Mouse (Mus musculus) stomach, embryonic 15.5 days (tissue): ENCODE data around the gene Myo9a. TPM values are rescaled to one million over a fixed set of nuclear protein-coding genes. Genes with fewer than 3 reads are reported as not detected.
A peak's percentile ranks its signal among the peaks of the same experiment; 100 is the strongest.
"Not testable (repeated sequence)": the region's sequence is repeated elsewhere in the genome, so short reads cannot be mapped to it uniquely, and the experiment has no call there.

ENCODE experiments used
- ATAC-seq: fragments of 200-750 bp; cut with Nextera tagmentation; 2 replicates; pipeline ENCODE4 v1.8.0; 2017; ENCODE audit warnings: low read depth, moderate number of reproducible peaks, moderate TSS enrichment; ENCODE audit not compliant: insufficient read depth, low FRiP score
- H3K27ac ChIP-seq: fragments of 300-500 bp; sonication (generic); 2 replicates; pipeline ENCODE4 v1.5.1; 2015; ENCODE audit warnings: mild to moderate bottlenecking, inconsistent platforms
- H3K27me3 ChIP-seq: fragments of 300-500 bp; sonication (generic); replicated peaks from 2 replicates; pipeline ENCODE4 v1.6.1; 2015; ENCODE audit warnings: inconsistent platforms
- H3K36me3 ChIP-seq: fragments of 300-500 bp; sonication (generic); 2 replicates; pipeline ENCODE4 v1.6.1; 2015; ENCODE audit warnings: inconsistent platforms
- H3K4me1 ChIP-seq: fragments of 300-500 bp; sonication (generic); 2 replicates; pipeline ENCODE4 v1.6.1; 2015; ENCODE audit warnings: inconsistent platforms
- H3K4me2 ChIP-seq: fragments of 300-500 bp; sonication (generic); 2 replicates; pipeline ENCODE4 v1.6.1; 2015; ENCODE audit warnings: mild to moderate bottlenecking, inconsistent platforms
- H3K4me3 ChIP-seq: fragments of 300-500 bp; sonication (generic); replicated peaks from 2 replicates; pipeline ENCODE4 v1.5.1; 2015; ENCODE audit warnings: inconsistent platforms
- H3K9ac ChIP-seq: fragments of 300-500 bp; sonication (generic); 2 replicates; pipeline ENCODE4 v1.6.1; 2015; ENCODE audit warnings: inconsistent platforms
- H3K9me3 ChIP-seq: fragments of 300-500 bp; sonication (generic); 2 replicates; pipeline ENCODE4 v1.6.1; 2016; ENCODE audit warnings: inconsistent platforms
- WGBS: fragments of 180-500 bp; shearing (Covaris S2); methylation state at CpG from one replicate; pipeline ENCODE4 v1.1.7; 2015; 5-methylcytosine and 5-hydroxymethylcytosine counted together
- polyA plus RNA-seq: library from polyadenylated mRNA; unstranded; fragments of >200 nt; fragmentation: Nextera tagmentation; extraction: Ambion mirVana; gene quantifications from 2 replicates; pipeline ENCODE4 v1.2.1, GENCODE M21; 2015

The Myo9a gene
- polyA plus RNA-seq, 1 experiment from 2014 or later: 14.1 TPM

- H3K9ac ChIP-seq: no peak overlapping the region
- ATAC-seq: 0 out of 2 replicates have a peak, but pooled peaks have one; percentile 40
- 53% methylated on average over 4 of the region's 4 CpGs for WGBS
- 0 out of 2 replicates have a peak overlapping the region, but pooled peaks have one; percentile 16 for H3K27ac ChIP-seq
- H3K4me3 ChIP-seq: no peak overlapping the region
- no peak overlapping the region for H3K4me2 ChIP-seq
- H3K27me3 ChIP-seq: no peaks in the 10 kb centered on the region
- no peaks in the 10 kb centered on the region for H3K36me3 ChIP-seq
- H3K9me3 ChIP-seq: no peaks in the 10 kb centered on the region
- H3K4me1 ChIP-seq: peaks cover 9% of the 10 kb centered on the region; the same call in 1 of the 2 replicates
Observed at GRCm38 (mm10) chr9:59951943-59952342, 201.2 kb downstream of the Myo9a start.

DNA sequence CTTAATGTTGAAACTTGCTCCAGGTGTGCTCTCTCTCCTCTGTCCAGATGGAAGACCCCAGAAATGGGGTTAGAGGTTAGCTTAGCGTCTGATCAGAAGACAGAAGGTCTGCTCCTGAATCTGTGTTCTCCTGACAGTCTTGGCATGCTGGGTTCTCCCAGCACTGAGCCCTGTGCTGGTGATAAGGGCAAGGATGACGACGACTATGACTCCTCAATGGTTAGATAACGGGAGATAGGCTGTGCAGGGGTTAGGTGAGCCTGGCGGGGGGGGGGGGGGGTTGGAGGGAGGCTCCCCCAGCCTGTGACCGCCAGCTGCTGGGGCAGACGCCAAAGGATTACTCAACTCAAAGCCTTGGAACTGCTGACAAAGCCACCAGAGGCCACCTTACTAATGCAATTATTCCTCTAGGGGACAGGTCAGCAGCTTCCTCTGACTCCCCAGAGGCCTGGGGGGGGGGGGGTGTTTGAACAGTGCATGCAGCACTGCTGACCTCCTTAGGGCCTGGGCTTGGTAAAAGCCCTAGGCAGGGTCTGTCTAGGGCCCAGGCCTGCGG is 201.9 kb downstream of the Myo9a start:
- Histone ChIP-seq H3K9me3 (no peaks in the 10 kb centered on the region), H3K4me1 (peaks cover 9% of the 10 kb centered on the region; the same call in 1 of the 2 replicates), H3K4me3 (no peak overlapping the region), H3K27me3 (no peaks in the 10 kb centered on the region), H3K9ac (no peak overlapping the region), H3K27ac (no peak overlapping the region), H3K36me3 (no peaks in the 10 kb centered on the region), H3K4me2 (no peak overlapping the region)
- 53% methylated on average over 8 of the region's 8 CpGs for WGBS
- no peak for ATAC-seq

DNA sequence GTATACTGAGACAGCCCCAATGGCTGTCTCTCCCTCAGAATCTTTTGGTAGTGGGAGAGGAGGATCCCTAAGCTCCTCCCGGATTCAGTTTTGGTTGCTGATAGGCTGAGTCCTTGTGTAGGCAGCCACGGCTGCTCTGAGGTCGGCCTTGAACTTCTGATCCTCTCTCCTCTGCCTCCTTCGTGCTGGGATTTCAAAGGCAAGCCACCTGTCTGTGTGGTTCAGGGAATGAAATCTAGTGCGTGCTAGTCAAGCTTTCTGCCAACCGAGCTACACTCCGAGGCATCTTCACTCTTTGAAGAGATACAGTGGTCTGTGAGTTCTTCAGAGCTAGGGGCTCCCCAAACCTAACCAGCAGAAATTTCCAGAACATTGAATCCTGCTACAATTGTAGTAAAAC is 202.9 kb downstream of the Myo9a start:
- Histone ChIP-seq H3K9me3 (no peaks in the 10 kb centered on the region), H3K27ac (no peak overlapping the region; the same call in 1 of the 2 replicates), H3K4me1 (peaks cover 9% of the 10 kb centered on the region; the same call in 1 of the 2 replicates), H3K4me2 (no peak overlapping the region), H3K4me3 (no peak overlapping the region), H3K36me3 (no peaks in the 10 kb centered on the region), H3K27me3 (no peaks in the 10 kb centered on the region), H3K9ac (no peak overlapping the region)
- WGBS: 70% methylated on average over 7 of the region's 7 CpGs
- ATAC-seq: no peak

DNA sequence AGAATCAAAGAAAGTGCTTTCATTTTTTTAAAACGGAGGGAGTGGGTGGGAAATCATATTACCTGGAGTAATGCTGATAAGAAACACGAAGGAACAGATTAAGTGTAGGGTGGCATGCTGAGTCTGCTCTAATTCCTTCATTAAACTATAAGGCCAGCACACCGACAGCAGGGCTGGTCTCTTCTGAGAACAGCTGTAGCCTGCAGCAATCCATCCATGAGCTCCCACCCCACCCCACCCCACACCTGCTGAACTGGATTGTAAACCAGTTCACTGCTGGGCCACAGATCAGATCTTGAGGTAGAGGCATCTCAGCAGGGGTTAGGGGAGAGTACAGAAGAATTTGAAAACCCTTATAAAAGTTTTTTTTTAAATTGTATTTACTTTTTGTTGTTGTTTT is 204.5 kb downstream of the Myo9a start:
- H3K27me3 ChIP-seq: no peaks in the 10 kb centered on the region
- H3K4me1 ChIP-seq: peaks cover 9% of the 10 kb centered on the region; the same call in 1 of the 2 replicates
- peak overlapping the region; percentile 50; the same call in 1 of the 2 replicates for H3K27ac ChIP-seq
- H3K4me2 ChIP-seq: no peak overlapping the region
- H3K4me3 ChIP-seq: no peak overlapping the region
- ATAC-seq: no peak
- WGBS: 42% methylated on average over 3 of the region's 3 CpGs
- H3K9ac ChIP-seq: no peak overlapping the region
- H3K36me3 ChIP-seq: no peaks in the 10 kb centered on the region
- H3K9me3 ChIP-seq: no peaks in the 10 kb centered on the region

DNA sequence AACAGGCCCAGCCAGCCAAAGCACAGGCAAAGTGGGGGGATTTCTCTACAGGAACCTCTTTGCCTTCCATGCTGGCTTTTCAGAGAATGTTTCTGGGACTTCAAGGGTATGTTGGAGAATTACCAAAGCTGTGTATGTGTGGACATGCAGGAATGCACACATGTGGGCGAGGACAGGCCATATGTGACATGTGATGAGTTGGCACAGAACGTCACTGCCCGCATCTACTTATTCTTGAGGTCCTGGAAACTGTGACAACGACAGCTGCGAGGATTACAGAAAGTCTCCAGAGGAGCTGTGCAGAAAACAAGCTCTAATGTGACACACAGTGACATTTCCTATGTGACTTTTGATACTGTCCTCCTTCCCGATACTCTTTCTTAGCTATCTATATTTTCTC is 205.0 kb downstream of the Myo9a start:
- Histone ChIP-seq H3K36me3 (no peaks in the 10 kb centered on the region), H3K9ac (no peak overlapping the region), H3K27me3 (no peaks in the 10 kb centered on the region), H3K4me2 (no peak overlapping the region), H3K27ac (peak overlapping the region; percentile 50; the same call in 1 of the 2 replicates), H3K9me3 (no peaks in the 10 kb centered on the region), H3K4me3 (no peak overlapping the region), H3K4me1 (peaks cover 9% of the 10 kb centered on the region; the same call in 1 of the 2 replicates)
- no peak for ATAC-seq
- 75% methylated on average over 6 of the region's 6 CpGs for WGBS

DNA sequence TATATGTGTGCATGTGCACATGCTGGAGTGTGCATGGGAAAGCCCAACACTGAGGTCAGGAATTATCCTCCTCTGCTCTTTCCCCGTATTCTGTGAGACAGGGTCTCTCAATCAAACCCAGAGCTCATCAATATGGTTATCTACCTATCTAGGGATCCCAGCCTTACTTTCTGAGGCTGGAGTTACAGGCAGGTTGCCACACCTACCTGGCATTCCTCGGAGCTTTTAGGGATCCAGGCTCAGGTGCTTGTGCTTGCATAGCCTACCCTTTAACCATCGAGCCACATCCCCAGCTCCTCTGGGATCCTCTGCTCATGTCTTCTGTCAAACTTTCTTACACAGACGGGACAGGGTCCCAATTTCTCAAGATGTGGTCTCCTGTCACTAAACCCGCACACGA is 205.8 kb downstream of the Myo9a start:
- Histone ChIP-seq H3K4me2 (peak overlapping the region; percentile 17; the same call in 1 of the 2 replicates), H3K4me3 (no peak overlapping the region), H3K27me3 (no peaks in the 10 kb centered on the region), H3K4me1 (peaks cover 9% of the 10 kb centered on the region; the same call in 1 of the 2 replicates), H3K9ac (no peak overlapping the region), H3K36me3 (no peaks in the 10 kb centered on the region), H3K27ac (no peak overlapping the region), H3K9me3 (no peaks in the 10 kb centered on the region)
- no peak for ATAC-seq
- 28% methylated on average over 6 of the region's 6 CpGs for WGBS

DNA sequence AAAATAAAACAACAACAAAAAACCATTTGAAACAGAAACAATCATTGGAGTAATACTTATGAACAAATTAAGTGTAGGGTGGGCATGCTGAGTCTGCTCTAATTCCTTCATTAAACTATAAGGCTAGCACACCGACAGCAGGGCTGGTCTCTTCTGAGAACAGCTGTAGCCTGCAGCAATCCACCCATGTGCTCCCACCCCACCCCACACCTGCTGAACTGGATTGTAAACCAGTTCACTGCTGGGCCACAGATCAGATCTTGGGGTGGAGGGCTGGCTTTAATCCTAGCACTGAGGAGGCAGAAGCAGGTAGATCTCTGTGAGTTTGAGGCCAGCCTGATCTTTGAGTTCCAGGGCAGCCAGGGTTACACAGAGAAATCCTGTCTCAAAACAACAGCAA is 207.4 kb downstream of the Myo9a start:
- 57% methylated on average over 1 of the region's 1 CpGs for WGBS
- not testable (repeated sequence) for H3K9ac ChIP-seq, H3K4me1 ChIP-seq, H3K27me3 ChIP-seq, H3K4me3 ChIP-seq, H3K27ac ChIP-seq, H3K36me3 ChIP-seq, ATAC-seq, H3K4me2 ChIP-seq, H3K9me3 ChIP-seq

- no peaks in the 10 kb centered on the region for H3K9me3 ChIP-seq
- H3K27ac ChIP-seq: no peak overlapping the region
- WGBS: 1% methylated on average over 8 of the region's 8 CpGs
- no peak overlapping the region for H3K4me2 ChIP-seq
- H3K36me3 ChIP-seq: no peaks in the 10 kb centered on the region
- H3K4me1 ChIP-seq: peaks cover 4% of the 10 kb centered on the region
- peak; percentile 23 for ATAC-seq
- no peak overlapping the region for H3K4me3 ChIP-seq
- no peak overlapping the region for H3K9ac ChIP-seq
- H3K27me3 ChIP-seq: no peaks in the 10 kb centered on the region
Observed at GRCm38 (mm10) chr9:59959276-59959675, 208.6 kb downstream of the Myo9a start.

GRCm38 (mm10) chr9:59960559-59960958 is 209.9 kb downstream of the Myo9a start, which contains the start of gene Nr2e3:
Gene Nr2e3, minus strand, starts transcription at chr9:59960659.
- no peak within 1 kb of the TSS for H3K27ac ChIP-seq
- no peak within 1 kb of the TSS for H3K4me2 ChIP-seq
- H3K27me3 ChIP-seq: no peaks in the 10 kb centered on the region
- no peak within 1 kb of the TSS for H3K9ac ChIP-seq
- 74% methylated on average over 10 of the region's 10 CpGs for WGBS
- H3K4me3 ChIP-seq: no peak within 1 kb of the TSS
- H3K36me3 ChIP-seq: no peaks in the 10 kb centered on the region
- H3K9me3 ChIP-seq: no peaks in the 10 kb centered on the region
- no peak for ATAC-seq
- H3K4me1 ChIP-seq: peaks cover 4% of the 10 kb centered on the region

DNA sequence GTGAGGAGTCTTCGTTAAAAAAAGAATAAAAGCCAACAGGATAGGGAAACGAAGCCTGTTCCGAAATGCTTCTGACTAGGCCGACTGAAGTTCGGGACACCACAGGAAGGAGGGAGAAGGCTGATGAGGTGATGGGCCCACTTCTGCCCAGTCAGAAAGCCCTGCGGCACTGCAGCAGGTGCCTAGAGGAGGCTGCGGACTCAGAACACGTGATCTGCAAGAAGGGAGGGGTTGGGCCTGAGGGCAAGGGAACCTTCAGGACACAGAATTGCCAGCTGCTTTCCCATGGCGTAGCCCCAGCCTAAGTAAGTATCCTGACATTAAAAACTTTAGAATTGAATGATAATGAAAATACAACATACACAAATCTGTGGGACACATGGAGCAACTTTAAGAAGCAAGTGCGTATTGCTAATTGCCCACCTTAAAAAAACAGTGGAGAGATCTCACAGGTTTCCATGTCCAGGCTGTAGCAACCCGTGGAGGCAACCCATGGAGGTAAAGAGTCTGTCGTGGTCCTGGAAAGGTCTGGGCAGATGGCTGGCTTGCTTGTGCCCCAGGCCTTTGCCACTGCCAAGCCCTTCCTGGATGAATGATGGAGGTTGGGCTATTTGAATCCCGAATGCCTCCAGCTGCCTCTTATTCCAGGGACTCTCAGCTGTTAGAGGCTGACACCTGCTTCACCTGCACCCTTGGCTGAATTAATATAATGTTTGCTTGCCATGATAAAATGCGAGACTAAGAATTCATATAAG is 210.7 kb downstream of the Myo9a start:
- Histone ChIP-seq H3K4me2 (no peak overlapping the region), H3K4me1 (no peaks in the 10 kb centered on the region; the same call in 1 of the 2 replicates), H3K4me3 (no peak overlapping the region), H3K9me3 (no peaks in the 10 kb centered on the region), H3K36me3 (no peaks in the 10 kb centered on the region), H3K9ac (no peak overlapping the region), H3K27me3 (no peaks in the 10 kb centered on the region), H3K27ac (no peak overlapping the region)
- ATAC-seq: no peak
- WGBS: 60% methylated on average over 14 of the region's 14 CpGs

GRCm38 (mm10) chr9:59964367-59964766 is 213.7 kb downstream of the Myo9a start:
- Histone ChIP-seq H3K27ac (no peak overlapping the region), H3K36me3 (no peaks in the 10 kb centered on the region), H3K9me3 (no peaks in the 10 kb centered on the region), H3K4me2 (no peak overlapping the region), H3K27me3 (no peaks in the 10 kb centered on the region), H3K4me3 (no peak overlapping the region), H3K9ac (no peak overlapping the region), H3K4me1 (no peaks in the 10 kb centered on the region; the same call in 1 of the 2 replicates)
- no peak for ATAC-seq
- WGBS: 49% methylated on average over 3 of the region's 3 CpGs

DNA sequence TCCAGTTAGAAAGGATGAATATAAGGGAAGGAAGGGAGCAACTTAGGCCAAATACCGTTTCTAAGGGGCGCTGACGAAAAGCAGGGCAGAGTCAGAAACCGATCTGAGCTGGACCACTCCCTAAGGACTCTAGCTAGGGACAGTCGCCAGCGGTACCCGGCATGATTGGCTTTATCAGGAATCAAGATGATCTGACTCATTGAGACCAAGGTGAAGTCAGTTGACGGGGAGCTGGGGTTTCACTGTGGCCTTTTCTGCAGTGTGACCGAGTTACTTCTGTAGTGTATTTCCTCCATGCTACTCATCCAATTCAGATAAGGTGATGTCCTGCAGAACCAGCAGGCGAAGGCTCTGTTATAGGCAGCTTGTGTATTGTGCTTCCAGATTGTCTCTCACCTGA is 214.3 kb downstream of the Myo9a start:
- WGBS: 69% methylated on average over 10 of the region's 10 CpGs
- Histone ChIP-seq H3K4me3 (no peak overlapping the region), H3K36me3 (no peaks in the 10 kb centered on the region), H3K4me1 (no peaks in the 10 kb centered on the region; the same call in 1 of the 2 replicates), H3K9me3 (no peaks in the 10 kb centered on the region), H3K27ac (no peak overlapping the region), H3K9ac (no peak overlapping the region), H3K4me2 (no peak overlapping the region), H3K27me3 (no peaks in the 10 kb centered on the region)
- ATAC-seq: no peak
